Mouse (Mus musculus) stomach, embryonic 15.5 days (tissue): Measurements from ENCODE around the gene Clec2l. TPM values are rescaled to one million over a fixed set of nuclear protein-coding genes. Genes with fewer than 3 reads are reported as not detected.

Experiments used
- ATAC-seq: fragments of 200-750 bp; cut with Nextera tagmentation; 2 replicates; pipeline ENCODE4 v1.8.0; 2017; ENCODE audit warnings: low read depth, moderate number of reproducible peaks, moderate TSS enrichment; ENCODE audit not compliant: insufficient read depth, low FRiP score
- H3K27ac ChIP-seq: fragments of 300-500 bp; sonication (generic); 2 replicates; pipeline ENCODE4 v1.5.1; 2015; ENCODE audit warnings: mild to moderate bottlenecking, inconsistent platforms
- H3K27me3 ChIP-seq: fragments of 300-500 bp; sonication (generic); replicated peaks from 2 replicates; pipeline ENCODE4 v1.6.1; 2015; ENCODE audit warnings: inconsistent platforms
- H3K36me3 ChIP-seq: fragments of 300-500 bp; sonication (generic); 2 replicates; pipeline ENCODE4 v1.6.1; 2015; ENCODE audit warnings: inconsistent platforms
- H3K4me1 ChIP-seq: fragments of 300-500 bp; sonication (generic); 2 replicates; pipeline ENCODE4 v1.6.1; 2015; ENCODE audit warnings: inconsistent platforms
- H3K4me2 ChIP-seq: fragments of 300-500 bp; sonication (generic); 2 replicates; pipeline ENCODE4 v1.6.1; 2015; ENCODE audit warnings: mild to moderate bottlenecking, inconsistent platforms
- H3K4me3 ChIP-seq: fragments of 300-500 bp; sonication (generic); replicated peaks from 2 replicates; pipeline ENCODE4 v1.5.1; 2015; ENCODE audit warnings: inconsistent platforms
- H3K9ac ChIP-seq: fragments of 300-500 bp; sonication (generic); 2 replicates; pipeline ENCODE4 v1.6.1; 2015; ENCODE audit warnings: inconsistent platforms
- H3K9me3 ChIP-seq: fragments of 300-500 bp; sonication (generic); 2 replicates; pipeline ENCODE4 v1.6.1; 2016; ENCODE audit warnings: inconsistent platforms
- WGBS: fragments of 180-500 bp; shearing (Covaris S2); methylation state at CpG from one replicate; pipeline ENCODE4 v1.1.7; 2015; 5-methylcytosine and 5-hydroxymethylcytosine counted together
- polyA plus RNA-seq: library from polyadenylated mRNA; unstranded; fragments of >200 nt; fragmentation: Nextera tagmentation; extraction: Ambion mirVana; gene quantifications from 2 replicates; pipeline ENCODE4 v1.2.1, GENCODE M21; 2015

The Clec2l gene
- polyA plus RNA-seq, 1 experiment from 2014 or later: 3.4 TPM

DNA sequence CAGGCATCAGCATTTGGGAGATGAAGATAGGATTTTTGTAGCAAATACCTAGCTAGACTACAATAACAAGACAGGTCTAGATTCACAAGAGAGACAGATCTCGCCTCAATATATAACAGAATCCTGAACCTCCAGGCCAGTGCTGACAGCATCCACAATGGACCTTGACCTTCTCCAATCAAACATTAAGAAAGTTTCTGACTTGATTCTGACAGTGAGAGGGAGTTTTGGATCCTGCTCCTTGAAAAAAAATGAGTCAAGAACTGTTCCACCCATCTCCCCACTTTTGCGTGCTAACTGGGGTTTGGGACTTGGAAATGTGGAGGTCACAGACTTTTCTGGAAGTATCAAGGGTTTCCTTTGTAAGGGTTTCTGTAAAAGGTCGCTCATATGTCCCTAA is 62.6 kb downstream of the Clec2l start:
- Histone ChIP-seq H3K9me3 (no peaks in the 10 kb centered on the region), H3K36me3 (peaks cover 10% of the 10 kb centered on the region), H3K27me3 (no peaks in the 10 kb centered on the region), H3K4me3 (no peak overlapping the region), H3K27ac (no peak overlapping the region), H3K4me1 (no peaks in the 10 kb centered on the region), H3K4me2 (no peak overlapping the region), H3K9ac (no peak overlapping the region)
- 94% methylated on average over 3 of the region's 3 CpGs for WGBS
- ATAC-seq: no peak

Other genes with a start within 250 kb of the Clec2l start
- gene Ubn2, start 229.1 kb upstream of the Clec2l start, polyA plus RNA-seq: 12.1 and 12.7 TPM in 2 replicates
- gene Fmc1, start 129.6 kb upstream of the Clec2l start, polyA plus RNA-seq: 145 and 156 TPM in 2 replicates
- 37.9 and 41.1 TPM in 2 replicates for gene Luc7l2, start 111.7 kb upstream of the Clec2l start, polyA plus RNA-seq
- gene Klrg2, start 25.8 kb upstream of the Clec2l start, polyA plus RNA-seq: 0.67 and 1.2 TPM in 2 replicates
- 3.4 and 3.5 TPM in 2 replicates for gene Tbxas1, start 212.3 kb downstream of the Clec2l start, polyA plus RNA-seq
- gene Hipk2, start 213.1 kb downstream of the Clec2l start, polyA plus RNA-seq: 23.8 and 25.6 TPM in 2 replicates